Mouse (Mus musculus) testis, adult 2 months (tissue): Measurements from ENCODE around the gene Snap47. TPM values are rescaled to one million over a fixed set of nuclear protein-coding genes. Genes with fewer than 3 reads are reported as not detected.

Experiments used
- H3K27ac ChIP-seq: fragments of 200-500 bp; 2 replicates; pipeline ENCODE4 v1.5.1; 2012; ENCODE audit warnings: low read depth, low read length; ENCODE audit not compliant: control insufficient read depth, insufficient read depth
- H3K27me3 ChIP-seq: fragments of 200-500 bp; 2 replicates; pipeline ENCODE4 v1.6.1; 2012; ENCODE audit warnings: mild to moderate bottlenecking, low read length, moderate library complexity; ENCODE audit not compliant: control insufficient read depth, insufficient read depth
- H3K36me3 ChIP-seq: fragments of 200-500 bp; 2 replicates; pipeline ENCODE4 v1.6.1; 2012; ENCODE audit warnings: mild to moderate bottlenecking, low read length; ENCODE audit not compliant: control insufficient read depth, insufficient read depth
- H3K4me1 ChIP-seq: fragments of 200-500 bp; 2 replicates; pipeline ENCODE4 v1.6.1; 2012; ENCODE audit warnings: low read length; ENCODE audit not compliant: control insufficient read depth, insufficient read depth
- H3K4me3 ChIP-seq: fragments of 200-500 bp; 2 replicates; pipeline ENCODE4 v1.5.1; 2012; ENCODE audit warnings: low read depth, mild to moderate bottlenecking, low read length, moderate library complexity, mixed read lengths; ENCODE audit not compliant: control insufficient read depth
- CTCF ChIP-seq: fragments of 200-500 bp; IDR thresholded peaks from 2 replicates; pipeline ENCODE4 v1.5.1; 2012; ENCODE audit warnings: low read depth, mild to moderate bottlenecking, inconsistent platforms, low read length, moderate library complexity; ENCODE audit not compliant: control insufficient read depth, insufficient read depth, insufficient replicate concordance
- POLR2A ChIP-seq: fragments of 200-500 bp; IDR thresholded peaks from 2 replicates; pipeline ENCODE4 v1.6.1; 2012; ENCODE audit warnings: low read depth, mild to moderate bottlenecking, inconsistent platforms, low read length, moderate library complexity; ENCODE audit not compliant: control insufficient read depth
- polyA plus RNA-seq: library from polyadenylated mRNA; depleted of rRNA; stranded (reverse); fragments of >200 nt; gene quantifications from 2 replicates; pipeline ENCODE4 v1.2.3, GENCODE M21; 2012

Gene Snap47
- polyA plus RNA-seq, 1 experiment = 22.6 TPM

- H3K27ac ChIP-seq = no peak overlapping the region
- H3K4me3 ChIP-seq = no peak overlapping the region
- no peak for TF ChIP-seq CTCF
- no peak for TF ChIP-seq POLR2A
- no peaks in the 10 kb centered on the region for H3K36me3 ChIP-seq
- no peaks in the 10 kb centered on the region for H3K27me3 ChIP-seq
- H3K4me1 ChIP-seq = no peaks in the 10 kb centered on the region
Observed at GRCm38 (mm10) chr11:59389617-59390016, 61.4 kb downstream of the Snap47 start.

GRCm38 (mm10) chr11:59388806-59389205, 62.2 kb downstream of the Snap47 start:
- Histone ChIP-seq H3K36me3 (no peaks in the 10 kb centered on the region), H3K4me3 (no peak overlapping the region), H3K4me1 (no peaks in the 10 kb centered on the region; the same call in 1 of the 2 replicates), H3K27ac (no peak overlapping the region), H3K27me3 (no peaks in the 10 kb centered on the region)
- TF ChIP-seq POLR2A (no peak), CTCF (no peak)

GRCm38 (mm10) chr11:59387471-59387870, 63.5 kb downstream of the Snap47 start:
- no peak overlapping the region for H3K4me3 ChIP-seq
- H3K27me3 ChIP-seq = no peaks in the 10 kb centered on the region
- TF ChIP-seq CTCF (no peak), POLR2A (no peak)
- H3K36me3 ChIP-seq = no peaks in the 10 kb centered on the region
- no peak overlapping the region for H3K27ac ChIP-seq
- H3K4me1 ChIP-seq = no peaks in the 10 kb centered on the region; the same call in 1 of the 2 replicates

- H3K4me3 ChIP-seq = no peak overlapping the region
Observed at GRCm38 (mm10) chr11:59385123-59385522, 65.9 kb downstream of the Snap47 start.

GRCm38 (mm10) chr11:59384441-59384959, 66.5 kb downstream of the Snap47 start:
- Histone ChIP-seq H3K27me3 (no peaks in the 10 kb centered on the region), H3K27ac (no peak overlapping the region), H3K4me1 (no peaks in the 10 kb centered on the region; the same call in 1 of the 2 replicates), H3K4me3 (no peak overlapping the region), H3K36me3 (no peaks in the 10 kb centered on the region)
- TF ChIP-seq CTCF = no peak
- TF ChIP-seq POLR2A = no peak

More at GRCm38 (mm10) chr11:59385123-59385522, 65.9 kb downstream of the Snap47 start:
- no peak overlapping the region for H3K27ac ChIP-seq
- no peaks in the 10 kb centered on the region; the same call in 1 of the 2 replicates for H3K4me1 ChIP-seq
- no peak for TF ChIP-seq POLR2A
- no peak for TF ChIP-seq CTCF
- no peaks in the 10 kb centered on the region for H3K36me3 ChIP-seq
- no peaks in the 10 kb centered on the region for H3K27me3 ChIP-seq

GRCm38 (mm10) chr11:59379547-59379946, 71.4 kb downstream of the Snap47 start:
- Histone ChIP-seq H3K27ac (no peak overlapping the region), H3K27me3 (no peaks in the 10 kb centered on the region), H3K36me3 (no peaks in the 10 kb centered on the region), H3K4me1 (peaks cover 5% of the 10 kb centered on the region; the same call in 1 of the 2 replicates), H3K4me3 (no peak overlapping the region)
- no peak for TF ChIP-seq CTCF
- TF ChIP-seq POLR2A = no peak

- Histone ChIP-seq H3K27me3 (no peaks in the 10 kb centered on the region), H3K4me1 (peaks cover 5% of the 10 kb centered on the region; the same call in 1 of the 2 replicates), H3K27ac (no peak overlapping the region), H3K36me3 (no peaks in the 10 kb centered on the region), H3K4me3 (no peak overlapping the region)
- no peak for TF ChIP-seq CTCF
- no peak for TF ChIP-seq POLR2A
Observed at GRCm38 (mm10) chr11:59377999-59378398, 73.0 kb downstream of the Snap47 start.
